ENCODE assay signal across 17 mouse cellular contexts in genomic region chr11:11701378-11701777, GRCm38 (mm10). TPM values are rescaled to one million over a fixed set of nuclear protein-coding genes. Genes with fewer than 3 reads are reported as not detected.
DNase-seq lines count a peak whose midpoint lies in the region; TF ChIP-seq lines count a peak whose summit lies in the region.
"Had no signal": no experiment of that assay in that cellular context is flagged by ENCODE, and none has a peak within 500 bp of the region (broad histone marks: within the 10 kb centered on the region; RNA-seq: fewer than 3 reads in every experiment).

No protein-coding gene starts in this region.

- H3K36me3 ChIP-seq in CH12.LX (replicated peaks in 1 of 2; ENCODE audit: control insufficient read depth in 1 of 2, insufficient read depth in 1 of 2, low read length in 1 of 2): peaks cover 31 to 68% of the 10 kb centered on the region in 2 experiments

- TF ChIP-seq EP300 in CH12.LX (IDR thresholded peaks at IDR 0.05; ENCODE audit: low read length): no peak

- H3K27me3 ChIP-seq in CH12.LX (replicated peaks): no peaks in the 10 kb centered on the region

- no peak for DNase-seq in CH12.LX (ENCODE audit: extremely low read depth)
- peak; percentile 51 for DNase-seq in induced T-regulatory cell, adult 2 months (ENCODE audit: low read depth)
- no peak for DNase-seq in adrenal gland, postnatal 25 days
- DNase-seq in layer of hippocampus, adult 9-10 months (ENCODE audit: low spot score): no peak
- DNase-seq: adrenal gland, adult 2 months; adrenal gland, adult 8-10 months; adrenal gland, postnatal 10 days; adrenal gland, postnatal 14 days; adrenal gland, postnatal 36 days; B cell, adult 2 months; cerebellum, adult 11 months; cerebellum, adult 11-12 months; cerebellum, adult 18-20 months; cerebellum, adult 2 months; cerebellum, adult 8-10 months had no signal

- in situ Hi-C loops in CH12.LX (cut with MboI; ENCODE audit: low pct_ligation_motif_present, low pct_unique_long_range_greater_than_20kb, low sequenced_read_pairs): no loop called here

- H3K9me3 ChIP-seq in CH12.LX (replicated peaks; ENCODE audit: low read length): no peaks in the 10 kb centered on the region
- H3K9me3 ChIP-seq: G1E had no signal

- dilution Hi-C loops in CH12.LX (cut with MboI; ENCODE audit: extremely low pct_ligation_motif_present, extremely low pct_unique_long_range_greater_than_20kb, low sequenced_read_pairs): no loop called here

- peaks cover 30 to 96% of the 10 kb centered on the region in 2 experiments for H3K4me1 ChIP-seq in CH12.LX (ENCODE audit: control insufficient read depth in 1 of 2, insufficient read depth in 2 of 2)

- 0 out of 2 replicates have a peak overlapping the region, but pooled peaks have one; percentile 28 for H3K9ac ChIP-seq in CH12.LX (ENCODE audit: insufficient read depth, low read depth)

- no peak for TF ChIP-seq CTCF in CH12.LX (conservative IDR thresholded peaks at IDR 0.05 in 1 of 2, IDR thresholded peaks at IDR 0.05 in 1 of 2; ENCODE audit: low read depth in 2 of 2, low read length in 2 of 2)

- H3K79me2 ChIP-seq in CH12.LX (replicated peaks; ENCODE audit: control insufficient read depth, extremely low read depth, insufficient read depth, poor library complexity, severe bottlenecking): peaks cover 92% of the 10 kb centered on the region

- no peak; the same call in 1 of the 2 replicates for TF ChIP-seq POLR2A in CH12.LX (IDR thresholded peaks at IDR 0.05; ENCODE audit: low read depth, low read length)

- no peak for TF ChIP-seq RAD21 in CH12.LX (IDR thresholded peaks at IDR 0.05; ENCODE audit: low read depth, low read length)

- no peak overlapping the region for H3K4me3 ChIP-seq in CH12.LX (replicated peaks in 1 of 3; ENCODE audit: low read depth in 2 of 3, low read length in 2 of 3, poor library complexity in 1 of 3)

- peak overlapping the region; percentile 18; the same call in 1 of the 2 replicates for H3K4me2 ChIP-seq in CH12.LX (ENCODE audit: insufficient read depth, low read depth, poor library complexity, severe bottlenecking)

- H3K27ac ChIP-seq in CH12.LX (ENCODE audit: insufficient read depth, low read depth): peak overlapping the region; percentile 11; the same call in 1 of the 2 replicates

TF ChIP-seq in CH12.LX, 34 proteins besides CTCF, POLR2A, EP300 and RAD21:
- peak; percentile 72; the same call in 1 of the 2 replicates for TF ChIP-seq CHD2 (IDR thresholded peaks at IDR 0.05; ENCODE audit: low read length)
- peak; percentile 82 for TF ChIP-seq BHLHE40 (IDR thresholded peaks at IDR 0.05; ENCODE audit: low read depth, low read length)
- no peak for TF ChIP-seq CHD1 (IDR thresholded peaks at IDR 0.05; ENCODE audit: low read depth, low read length)
- peak; percentile 48 for TF ChIP-seq ZNF384 (IDR thresholded peaks at IDR 0.05; ENCODE audit: low read depth, low read length)

RNA-seq across cellular contexts. Expression of gene Ikzf1, which starts 16.6 kb away (rescaled TPM):
- total RNA-seq in CH12.LX (2012; rRNA removed) (44.0 and 51.2 TPM in 2 replicates), CH12.LX (2014; rRNA removed) (27.8 and 33.1 TPM in 2 replicates)
- 56.8 and 68.7 TPM in 2 replicates for polyA plus RNA-seq in CH12.LX (2012; ENCODE audit: insufficient read length, low read depth)
- 0.71 and 0.97 TPM in 2 replicates for total RNA-seq in adrenal gland, postnatal 25 days (2021)
- polyA plus RNA-seq: Patski had no signal

Comparison
In these comparisons a context has a peak if more than half of its experiments do, and no peak if none do; other contexts are left out.
1. RNA of gene Ikzf1, which starts 16.6 kb away (total RNA-seq): 27.8 to 51.2 TPM in CH12.LX; 0.71 to 0.97 TPM in adrenal gland, postnatal 25 days; every median in the first group is over 10 times any median in the second.